Mouse (Mus musculus): Measurements from ENCODE around the gene Tat.

GRCm38 (mm10) chr8:109962896-109963295, 27.3 kb upstream of the Tat start:
- no peak for TF ChIP-seq POLR2AphosphoS2 (IDR thresholded peaks at IDR 0.05; ENCODE audit: insufficient read length, low read depth)
- TF ChIP-seq MAX (IDR thresholded peaks at IDR 0.05; ENCODE audit: low read depth), result no peak
- no peak for TF ChIP-seq MYOD1 (IDR thresholded peaks at IDR 0.05; ENCODE audit: control insufficient read depth in 1 of 3, insufficient read length in 2 of 3, low read depth in 2 of 3)

Measured in myocyte (in vitro differentiated cells).